Mouse (Mus musculus) adrenal gland, adult (tissue): ENCODE results near the gene Atp6v0b.

Source experiments
- DNase-seq, 2 experiments: peaks; one replicate each; pipeline ENCODE4 v3.0.0; 2022 to 2023; ENCODE audit warnings: low spot score in 1 of 2; ENCODE audit not compliant: inconsistent age in 2 of 2

Gene Atp6v0b

DNA sequence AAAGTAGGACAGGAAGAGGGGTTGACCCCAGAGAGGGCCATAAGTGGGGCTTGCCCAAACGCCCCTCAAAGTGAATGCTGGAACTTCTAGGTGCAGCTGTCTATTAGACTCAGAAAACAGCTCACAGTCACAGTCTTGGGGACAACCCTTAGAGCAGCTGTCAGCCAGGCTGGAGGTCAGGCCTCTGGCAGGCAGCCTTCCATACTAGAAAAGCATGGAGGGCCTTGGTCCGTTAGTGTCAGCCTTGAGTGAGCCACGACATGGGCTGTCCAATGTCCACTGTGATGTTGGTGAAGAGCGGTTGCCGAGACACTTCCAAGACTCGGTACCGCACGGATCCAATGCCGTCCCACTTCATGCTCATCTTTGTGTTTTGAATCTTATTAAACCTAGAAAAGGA lies 13.5 kb downstream of the Atp6v0b start:
- DNase-seq: peak in 1 of 2 experiments; percentile 69

GRCm38 (mm10) chr4:117872471-117872886 lies 14.7 kb downstream of the Atp6v0b start, which contains the start of gene Ccdc24:
TSS of gene Ccdc24 (minus strand) at chr4:117872557.
- DNase-seq: peak in 1 of 2 experiments; percentile 68

DNA sequence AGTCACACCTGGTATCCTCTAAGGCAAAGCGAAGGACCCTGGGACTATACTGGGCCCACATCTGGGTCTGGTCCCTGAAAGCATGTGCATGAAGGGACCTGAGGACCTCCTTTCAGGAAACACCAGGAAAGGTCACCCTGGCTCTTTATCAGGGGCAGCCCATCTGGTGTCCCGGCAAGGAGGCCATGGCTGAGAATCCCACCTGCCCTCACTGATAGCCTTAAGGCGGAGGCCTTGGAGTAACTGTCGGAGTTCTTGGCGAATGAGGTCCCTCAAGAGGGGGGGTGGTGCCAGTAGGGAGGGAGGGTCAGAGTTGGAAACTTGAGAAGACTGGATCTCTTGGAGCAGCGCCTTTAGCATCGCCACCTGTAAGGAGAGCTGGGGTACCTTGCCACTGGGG lies 15.3 kb downstream of the Atp6v0b start:
- peak in 1 of 2 experiments; percentile 33 for DNase-seq

DNA sequence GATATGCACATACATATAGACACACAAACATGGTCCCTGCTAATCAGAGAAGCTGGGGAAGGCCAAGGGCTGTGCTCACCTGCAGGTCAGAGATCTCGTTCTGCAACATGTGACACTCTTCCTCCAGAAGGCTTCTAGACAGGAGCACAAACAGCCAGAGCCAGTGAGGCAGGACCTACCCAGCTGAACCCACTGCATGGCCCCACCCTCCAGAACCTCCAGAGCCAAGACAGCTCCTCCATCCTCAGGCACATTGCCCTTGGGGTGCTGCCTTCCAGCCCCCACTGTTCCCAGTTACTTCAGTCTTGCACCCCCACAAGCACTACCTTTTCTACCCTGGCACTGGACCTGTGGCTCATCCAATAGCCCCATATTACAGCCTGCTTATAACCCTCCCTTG lies 16.7 kb downstream of the Atp6v0b start:
- DNase-seq: no peak

GRCm38 (mm10) chr4:117869317-117869716 lies 17.8 kb downstream of the Atp6v0b start:
- no peak for DNase-seq

GRCm38 (mm10) chr4:117867823-117868222 lies 19.3 kb downstream of the Atp6v0b start:
- DNase-seq: peak; percentile 60 to 80

GRCm38 (mm10) chr4:117867000-117867399 lies 20.1 kb downstream of the Atp6v0b start:
- no peak for DNase-seq

GRCm38 (mm10) chr4:117866083-117866482 lies 21.1 kb downstream of the Atp6v0b start:
- DNase-seq: peak; percentile 92 to 96

DNA sequence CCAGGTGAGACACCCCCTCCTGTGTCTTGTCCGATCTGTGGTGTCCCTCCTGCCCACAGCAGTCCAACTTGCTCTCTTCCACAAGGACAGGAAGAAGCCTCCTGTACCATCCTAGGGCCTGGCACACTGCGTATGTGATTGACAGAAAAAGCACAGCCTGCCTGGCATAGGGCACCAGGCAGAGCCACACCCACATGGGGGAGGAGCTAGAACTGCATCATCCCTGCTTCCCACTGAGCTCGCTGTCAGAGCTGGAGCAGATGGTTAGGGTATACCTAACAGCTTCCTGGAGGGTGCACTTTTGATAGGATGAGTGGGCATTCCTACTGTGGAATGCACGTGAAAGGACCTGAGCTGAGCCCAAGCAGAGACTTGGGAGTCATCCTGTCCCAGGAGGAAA lies 24.3 kb downstream of the Atp6v0b start:
- peak; percentile 50 to 70 for DNase-seq

GRCm38 (mm10) chr4:117860570-117860969 lies 26.6 kb downstream of the Atp6v0b start:
- no peak for DNase-seq

- DNase-seq: peak; percentile 64 to 82
Observed at GRCm38 (mm10) chr4:117858794-117859193, 28.3 kb downstream of the Atp6v0b start.

DNA sequence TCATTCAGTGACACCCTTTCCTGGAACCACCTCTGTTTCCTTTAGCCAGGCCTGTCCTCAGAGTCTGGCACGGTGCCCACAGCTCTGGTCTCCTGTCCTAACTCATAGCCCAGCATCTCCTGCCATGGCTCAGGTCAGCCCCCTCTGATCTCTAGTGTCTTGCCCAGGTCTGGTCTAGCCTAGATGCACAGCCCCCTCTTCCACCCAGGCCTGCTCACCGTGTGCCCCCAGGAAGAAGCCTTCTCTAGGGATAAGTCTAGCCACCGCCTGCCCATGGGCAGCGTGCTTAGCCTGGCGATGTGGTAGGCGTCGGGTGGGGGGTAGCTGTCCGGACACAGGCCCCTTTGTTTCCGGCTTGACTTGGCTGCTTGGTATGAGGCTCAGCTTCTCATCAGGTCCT lies 32.0 kb downstream of the Atp6v0b start:
- DNase-seq: no peak

- DNase-seq: no peak
Observed at GRCm38 (mm10) chr4:117852152-117852868, 34.8 kb downstream of the Atp6v0b start.

GRCm38 (mm10) chr4:117850871-117851270 lies 36.3 kb downstream of the Atp6v0b start:
- DNase-seq: no peak

DNA sequence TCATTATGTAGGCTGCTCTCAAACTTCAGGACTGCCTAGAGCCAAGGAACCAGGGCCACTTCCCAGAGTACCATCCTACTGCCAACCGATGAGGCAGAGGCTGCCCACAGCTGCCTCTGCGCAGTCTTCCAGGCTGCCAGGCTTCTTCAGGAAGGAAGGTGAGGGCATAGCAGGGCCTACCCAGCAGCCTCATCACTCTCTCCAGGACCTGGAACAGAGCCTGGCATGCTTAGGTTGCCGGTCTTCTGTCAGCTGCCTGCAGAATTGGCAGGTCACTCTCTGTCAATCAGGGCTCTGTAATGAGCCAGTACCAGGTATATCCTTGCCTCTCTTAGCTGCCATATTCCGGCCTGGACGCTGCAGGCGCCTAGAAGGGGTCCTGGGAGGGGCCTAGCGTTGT lies 37.0 kb downstream of the Atp6v0b start:
- no peak for DNase-seq

DNA sequence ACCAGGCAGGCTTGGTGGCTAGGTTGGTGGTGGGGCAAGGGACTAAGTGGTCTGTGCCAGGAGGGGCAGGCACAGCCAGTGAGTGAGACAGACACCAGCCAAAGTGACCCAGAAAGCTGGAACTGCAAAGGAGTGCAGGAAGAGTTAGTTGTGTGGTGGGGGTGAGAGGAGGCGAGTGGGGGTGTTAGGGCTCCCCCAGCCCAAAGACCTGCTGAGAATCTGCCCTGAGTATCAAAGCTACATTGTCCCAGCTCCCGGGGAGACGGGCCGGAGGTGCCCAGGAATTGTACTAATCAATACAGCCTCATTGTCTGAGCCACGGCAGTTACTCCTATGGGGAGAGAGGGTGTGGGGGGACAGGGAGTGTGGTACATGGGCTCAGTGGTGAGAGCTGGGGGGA lies 37.6 kb downstream of the Atp6v0b start:
- peak in 1 of 2 experiments; percentile 17 for DNase-seq

DNA sequence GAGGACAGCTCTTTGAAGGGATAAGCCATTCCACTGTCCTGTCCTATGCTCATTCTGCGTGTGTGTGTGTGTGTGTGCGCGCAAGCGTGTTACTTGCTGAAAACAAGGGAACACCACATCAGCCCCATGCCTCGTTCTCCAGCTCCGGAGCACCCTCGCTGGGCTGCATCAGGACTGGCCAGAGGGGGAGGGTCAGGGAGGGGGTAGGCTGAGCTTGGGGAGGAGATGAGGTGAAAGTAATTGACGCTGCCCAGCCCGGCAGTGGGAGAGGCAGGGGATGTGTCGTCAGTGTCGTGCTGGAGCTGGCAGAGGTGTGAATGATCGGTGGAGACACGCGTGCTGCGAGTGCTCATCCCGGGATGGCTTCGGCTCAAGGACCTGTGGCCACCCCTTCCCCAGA lies 38.1 kb downstream of the Atp6v0b start:
- peak in 1 of 2 experiments; percentile 18 for DNase-seq

DNA sequence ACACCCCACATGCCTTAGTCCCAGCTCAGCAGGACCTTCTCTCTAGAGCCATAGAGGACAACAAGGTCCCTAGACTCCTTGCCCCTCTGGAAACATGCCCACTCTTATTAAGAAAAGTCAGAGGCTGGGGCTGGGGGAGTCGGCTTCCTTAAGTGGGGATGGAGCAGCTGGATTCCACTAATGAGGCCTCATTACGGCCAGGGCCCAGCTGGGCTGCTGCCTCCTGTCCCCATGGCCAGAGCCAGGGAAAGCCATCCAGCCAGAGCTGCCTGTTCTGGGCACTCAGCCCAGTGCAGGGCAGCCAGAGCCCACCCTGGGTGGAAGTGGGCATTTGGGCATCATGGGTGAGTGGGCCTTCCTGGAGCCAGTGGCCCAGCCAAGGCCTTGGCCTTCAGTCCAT lies 40.1 kb downstream of the Atp6v0b start:
- DNase-seq: peak in 1 of 2 experiments; percentile 40

DNA sequence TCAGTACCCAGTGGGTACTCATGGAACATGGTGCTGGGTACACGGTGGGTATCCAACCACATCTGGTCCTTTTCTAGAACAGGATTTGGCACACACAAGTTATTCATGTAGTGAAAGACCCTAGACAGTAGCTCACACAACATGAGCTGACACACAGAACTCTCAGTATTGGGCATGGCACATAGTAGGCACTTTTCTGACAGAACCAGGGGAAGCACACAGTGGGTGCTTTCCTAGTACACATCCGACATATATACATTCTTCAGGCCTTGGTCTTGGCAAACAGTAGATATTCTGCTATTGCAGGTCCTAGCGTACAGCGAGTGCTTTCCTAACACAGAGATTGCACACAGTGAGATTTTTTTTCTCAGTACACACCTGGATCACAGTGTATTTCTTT lies 40.9 kb downstream of the Atp6v0b start:
- DNase-seq: no peak

DNA sequence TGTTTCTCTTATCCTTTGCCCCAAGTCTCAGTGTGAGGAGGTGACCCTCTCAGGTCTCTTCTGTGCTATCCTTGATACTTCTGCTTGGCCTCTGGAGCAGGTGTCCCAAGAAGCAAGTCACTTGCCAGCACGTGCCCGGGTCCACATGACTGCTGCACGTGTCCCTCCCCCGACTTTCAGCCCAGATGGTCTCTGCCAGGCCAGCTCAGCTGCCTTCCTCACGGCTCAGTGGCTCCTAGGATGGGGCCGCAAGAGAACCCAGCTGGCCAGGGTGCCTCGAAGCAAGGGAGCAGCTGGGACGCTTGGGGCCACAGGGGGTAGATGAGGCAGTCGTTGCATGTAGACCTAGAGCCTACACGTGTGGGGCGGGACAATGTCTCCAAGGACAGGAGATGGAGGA lies 41.8 kb downstream of the Atp6v0b start:
- no peak for DNase-seq

DNA sequence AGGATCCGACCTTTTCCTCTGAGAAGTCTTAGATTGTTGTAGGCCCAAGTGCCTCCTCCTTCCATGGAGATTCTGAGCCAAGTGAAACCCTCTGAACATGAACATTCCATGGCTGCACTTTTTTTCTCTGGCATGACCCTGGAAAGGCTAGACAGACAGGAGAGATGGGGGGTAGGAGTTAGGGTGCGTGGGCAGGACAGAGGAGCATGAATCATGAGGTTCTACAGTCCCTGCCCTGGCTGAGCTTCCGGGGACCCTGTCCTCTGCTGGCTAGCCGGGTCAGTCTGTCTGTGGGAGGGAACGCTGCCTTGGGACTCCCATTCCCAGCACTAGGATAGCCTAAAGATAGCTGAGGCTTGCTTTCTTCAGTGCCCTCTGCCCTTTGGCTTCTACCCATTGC lies 42.7 kb downstream of the Atp6v0b start:
- peak in 1 of 2 experiments; percentile 60 for DNase-seq

- DNase-seq: no peak
Observed at GRCm38 (mm10) chr4:117843101-117843500, 44.0 kb downstream of the Atp6v0b start.

GRCm38 (mm10) chr4:117841566-117841965 lies 45.6 kb downstream of the Atp6v0b start:
- DNase-seq: no peak
